Mouse (Mus musculus) C2C12 (cell line): ENCODE data around the gene Mtmr2.

Source experiments
- CEBPB ChIP-seq: IDR thresholded peaks from one replicate; pipeline ENCODE4 v1.6.1; 2011; ENCODE audit warnings: low read depth, mild to moderate bottlenecking, control low read depth, moderate library complexity
- CTCF ChIP-seq: IDR thresholded peaks from one replicate; pipeline ENCODE4 v1.5.1; 2011; ENCODE audit not compliant: control insufficient read depth, insufficient read depth, insufficient read length
- USF1 ChIP-seq: IDR thresholded peaks from one replicate; pipeline ENCODE4 v1.6.1; 2011; ENCODE audit warnings: low read depth, mild to moderate bottlenecking, control low read depth, moderate library complexity

DNA sequence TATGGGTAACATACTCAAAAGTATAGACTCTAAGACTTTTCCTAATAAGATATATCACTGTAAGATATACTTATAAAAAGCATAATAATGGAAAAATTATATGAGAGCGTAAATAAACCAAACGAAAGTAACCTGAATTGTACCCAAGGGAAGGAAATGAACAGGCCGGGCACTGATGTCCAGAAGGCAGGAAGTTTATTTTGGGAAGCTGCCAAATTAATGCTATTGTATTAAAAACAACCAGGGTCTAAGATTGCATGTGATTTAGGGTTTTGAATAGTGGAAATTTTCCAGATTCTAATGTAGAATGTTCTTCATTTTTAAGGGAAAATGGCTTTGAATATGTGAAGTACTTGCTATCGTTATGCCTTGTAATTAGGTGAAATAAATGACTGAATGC, 4.3 kb downstream of the Mtmr2 start:
- TF ChIP-seq CTCF (no peak), CEBPB (no peak), USF1 (no peak)
